Mouse (Mus musculus): Measurements from ENCODE around the gene Ltbp1.
A peak's percentile ranks its signal among the peaks of the same experiment; 100 is the strongest.
"Not testable (repeated sequence)": the region's sequence is repeated elsewhere in the genome, so short reads cannot be mapped to it uniquely, and the experiment has no call there.

Gene Ltbp1

DNA sequence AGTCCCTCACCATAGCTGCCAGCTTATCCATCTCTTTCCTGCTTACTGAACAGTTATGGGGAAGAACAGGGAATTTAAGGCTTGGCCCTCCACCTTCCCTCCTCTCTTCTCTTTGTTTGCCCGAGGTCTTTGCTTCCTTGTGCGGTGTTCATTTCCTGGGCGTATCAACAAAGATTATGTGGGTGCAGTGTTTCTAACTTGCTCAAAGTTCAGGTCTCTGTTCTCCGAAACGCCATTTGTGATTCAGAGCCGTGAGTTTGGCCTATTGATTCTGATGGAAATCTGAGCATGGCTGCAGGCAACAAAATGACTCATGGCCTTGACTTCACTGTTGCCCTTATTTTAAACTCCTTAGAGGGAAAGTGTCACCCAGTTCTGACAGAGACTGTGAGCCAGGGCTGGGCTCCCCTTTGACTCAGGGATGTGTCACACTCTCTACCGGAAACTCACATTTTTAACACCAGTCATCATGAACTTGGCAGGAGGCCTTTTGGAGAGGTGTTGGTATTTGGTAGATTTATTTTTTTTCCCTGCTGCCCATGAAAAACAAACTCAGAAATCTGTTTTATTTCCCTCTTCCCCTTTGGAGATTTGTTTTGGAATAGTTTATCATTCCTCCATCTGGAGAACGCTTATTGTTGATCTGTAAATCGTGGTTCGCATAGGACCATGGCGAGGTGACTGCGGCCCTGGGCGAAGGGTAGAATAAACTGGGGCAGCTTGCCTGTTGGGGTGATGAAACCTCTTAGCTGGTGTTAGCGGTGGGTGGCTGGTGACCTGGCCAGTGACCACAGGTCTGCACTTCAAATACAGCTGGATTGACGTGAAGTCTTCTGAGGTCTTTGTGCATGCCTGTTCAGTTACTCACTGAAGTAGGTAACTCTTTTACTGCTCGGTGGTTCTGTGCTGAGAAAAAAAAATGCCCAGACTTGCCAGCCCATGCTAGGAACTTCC, 105.2 kb downstream of the Ltbp1 start:
- no peak for DNase-seq (ENCODE audit: low spot score in 2 of 2)

DNA sequence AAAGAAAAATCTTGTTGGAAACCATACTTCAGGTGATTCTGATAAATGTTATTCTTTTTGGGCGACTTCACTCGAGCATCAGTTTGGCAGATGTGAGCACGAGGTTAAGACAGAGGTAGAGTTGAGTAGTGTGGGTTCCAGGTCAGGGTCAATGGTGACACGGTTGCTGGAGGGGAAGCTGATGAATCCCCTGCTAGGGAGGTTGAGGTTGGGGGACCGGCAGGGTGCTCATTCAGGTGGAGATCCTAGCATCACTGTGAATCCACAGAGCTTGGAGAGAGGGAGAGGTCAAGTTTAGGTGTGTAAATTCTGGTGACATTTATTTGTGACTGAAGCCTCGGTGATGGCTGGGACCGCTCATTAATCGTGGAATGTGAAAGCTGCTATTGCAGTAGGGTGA, 110.2 kb downstream of the Ltbp1 start:
- DNase-seq (ENCODE audit: low spot score in 2 of 2) = no peak

DNA sequence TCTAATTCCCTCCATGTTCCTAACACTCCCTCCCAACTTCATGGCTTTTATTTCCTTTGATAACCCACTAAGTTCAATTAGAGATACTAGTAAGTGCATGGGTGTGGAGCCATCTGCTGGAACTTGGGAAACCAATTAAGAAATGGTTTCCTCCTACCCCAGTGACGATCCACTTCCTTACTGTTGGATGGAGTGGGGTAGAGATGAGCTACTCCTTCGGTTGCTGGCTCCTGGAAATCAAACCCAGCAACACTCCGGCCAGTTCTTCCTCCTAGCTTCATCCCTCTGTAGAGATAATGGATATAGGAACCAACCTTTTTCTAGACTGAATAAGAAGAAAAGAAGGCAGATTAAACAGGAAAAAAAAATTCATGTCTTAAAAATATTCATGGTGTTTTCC, 113.5 kb downstream of the Ltbp1 start:
- no peak for DNase-seq (ENCODE audit: low spot score in 2 of 2)

DNA sequence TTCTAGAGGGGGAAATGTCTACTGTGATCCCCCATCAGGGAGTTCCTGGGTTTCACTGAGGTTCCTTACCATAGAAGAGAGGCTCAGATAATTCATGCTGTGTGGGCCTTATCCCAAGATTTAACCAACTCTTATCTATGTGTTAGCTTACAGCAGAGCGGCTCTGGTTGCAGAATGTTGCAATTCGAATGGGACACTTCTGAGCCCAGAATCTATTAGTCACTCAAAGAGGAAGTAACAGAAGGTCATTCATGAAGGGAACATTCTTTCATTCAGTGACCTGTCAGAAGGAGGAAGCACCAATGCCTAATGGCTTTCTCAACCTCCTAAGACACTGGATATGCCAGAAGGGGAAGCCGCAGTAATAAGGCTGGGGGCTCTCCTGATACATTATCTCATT, 114.1 kb downstream of the Ltbp1 start:
- no peak for DNase-seq (ENCODE audit: low spot score in 2 of 2)

DNA sequence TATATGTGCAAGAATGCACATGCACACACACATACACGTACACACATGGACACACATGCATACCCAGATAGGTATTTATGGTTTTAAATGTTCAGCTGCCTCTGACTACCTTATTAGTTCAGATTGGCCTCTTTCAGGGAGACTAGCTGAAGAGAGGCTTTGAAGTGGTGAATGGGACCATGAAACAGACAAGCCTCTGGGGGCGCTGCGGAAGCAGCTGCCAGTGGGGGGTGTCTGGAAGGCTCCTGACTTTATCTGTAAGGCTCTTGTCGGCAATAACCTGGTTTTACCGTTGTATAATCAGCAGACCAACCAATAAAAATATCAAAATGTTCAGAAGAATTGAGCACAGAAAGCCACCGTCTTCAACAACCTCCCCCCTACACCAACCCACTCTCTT, 114.7 kb downstream of the Ltbp1 start:
- peak in 1 of 2 experiments; percentile 30 for DNase-seq (ENCODE audit: low spot score in 2 of 2)

DNA sequence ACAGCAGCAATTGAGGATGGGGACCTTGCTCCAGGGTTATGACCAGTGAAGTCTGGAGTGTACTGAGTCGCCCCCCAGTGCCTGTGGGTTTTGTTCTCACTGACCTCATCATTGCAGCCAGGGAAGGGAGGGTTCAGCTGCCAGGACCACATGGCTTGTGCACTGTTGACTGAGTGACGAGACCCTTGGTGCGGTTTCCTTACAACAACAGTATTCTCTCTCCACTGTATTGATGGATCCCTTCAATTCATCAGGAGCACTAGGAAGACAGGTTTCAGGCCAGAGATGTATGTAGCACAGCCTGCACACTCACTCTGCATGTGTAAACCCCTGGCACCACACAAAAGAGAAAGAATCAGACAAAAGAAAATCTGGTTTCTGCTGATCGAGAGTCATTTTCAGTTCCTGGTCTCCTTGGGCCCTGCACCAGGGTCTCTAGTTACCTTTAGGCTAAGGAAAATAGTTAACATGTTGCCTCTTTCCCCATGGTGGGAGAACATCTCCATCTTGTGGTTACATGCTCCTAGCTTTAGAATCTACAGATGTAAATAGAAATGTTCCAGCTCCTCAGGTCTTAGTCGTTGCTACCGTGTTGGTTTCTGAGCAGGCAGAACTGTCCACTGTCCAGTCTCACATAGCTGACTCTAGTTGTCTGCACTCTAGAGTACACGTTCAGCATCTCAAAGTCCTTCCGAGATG, 117.4 kb downstream of the Ltbp1 start:
- DNase-seq (ENCODE audit: low spot score in 2 of 2) = no peak

DNA sequence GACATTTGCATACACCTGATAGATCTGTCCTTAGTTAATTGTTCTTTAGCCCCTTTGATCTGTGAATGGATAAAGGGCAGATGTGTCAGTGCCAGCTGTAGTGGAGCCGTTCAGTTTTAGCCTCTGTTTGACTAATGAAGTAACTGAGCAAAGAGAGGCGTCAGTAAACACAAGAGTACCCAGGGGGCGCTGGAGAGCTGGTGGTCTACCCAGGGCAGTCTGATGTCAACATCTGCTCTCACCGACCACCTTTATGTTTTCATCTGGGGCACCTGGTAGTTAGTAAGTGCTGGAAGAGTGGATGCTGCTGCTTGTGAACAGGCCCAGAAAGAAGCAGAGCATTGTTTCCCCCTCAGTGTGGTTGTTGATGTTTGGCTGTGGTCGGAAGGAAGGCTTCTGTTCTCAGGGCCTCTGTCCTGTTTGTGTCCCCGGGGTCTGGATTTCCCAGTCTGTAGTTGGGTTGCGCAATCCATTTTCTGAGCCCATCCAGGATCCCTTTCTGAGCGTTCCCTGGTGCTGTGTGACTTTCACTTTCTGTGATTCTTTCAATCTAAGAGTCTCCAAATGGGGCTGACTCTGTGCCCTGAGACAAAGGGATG, 123.1 kb downstream of the Ltbp1 start:
- peak in 1 of 2 experiments; percentile 64 for DNase-seq (ENCODE audit: low spot score in 2 of 2)

DNA sequence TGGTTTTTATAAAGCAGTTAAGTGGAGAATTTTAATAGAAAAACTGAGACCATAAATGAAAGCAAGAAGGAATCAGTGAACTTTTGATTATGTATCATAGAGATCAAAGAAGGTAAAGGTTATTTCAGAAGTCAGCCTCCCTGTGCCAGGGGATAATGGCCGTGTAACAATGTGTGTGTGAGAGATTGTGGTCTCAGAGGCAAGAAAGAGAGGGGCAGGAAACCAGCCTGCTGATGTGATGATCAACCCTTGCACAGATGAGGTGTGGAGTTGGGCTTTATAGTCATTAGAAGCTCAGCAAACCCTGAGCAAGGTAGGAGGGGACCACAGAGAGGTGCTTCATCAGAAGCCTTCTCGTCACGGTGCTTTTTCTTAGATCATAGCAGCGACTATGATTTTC, 128.6 kb downstream of the Ltbp1 start:
- no peak for DNase-seq (ENCODE audit: low spot score in 2 of 2)

DNA sequence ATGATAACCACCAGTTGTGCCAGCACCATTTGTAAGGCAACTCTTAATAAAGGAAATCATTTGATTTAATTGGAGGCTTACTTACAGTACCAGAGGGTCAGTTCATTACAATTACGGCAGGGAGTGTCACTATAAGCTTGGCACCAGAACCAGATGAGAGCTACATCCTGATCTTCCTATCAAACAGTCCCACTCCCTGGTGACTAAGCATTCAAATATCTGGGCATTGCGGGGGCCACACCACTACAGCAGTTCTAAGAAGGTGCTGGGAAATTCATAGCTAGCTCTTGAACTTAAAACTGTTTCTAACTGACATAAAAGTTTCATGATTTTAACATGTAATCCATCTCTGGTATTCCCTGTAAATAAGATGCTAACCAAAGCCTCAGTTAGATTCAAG, 134.4 kb downstream of the Ltbp1 start:
- DNase-seq (ENCODE audit: low spot score in 2 of 2) = no peak

DNA sequence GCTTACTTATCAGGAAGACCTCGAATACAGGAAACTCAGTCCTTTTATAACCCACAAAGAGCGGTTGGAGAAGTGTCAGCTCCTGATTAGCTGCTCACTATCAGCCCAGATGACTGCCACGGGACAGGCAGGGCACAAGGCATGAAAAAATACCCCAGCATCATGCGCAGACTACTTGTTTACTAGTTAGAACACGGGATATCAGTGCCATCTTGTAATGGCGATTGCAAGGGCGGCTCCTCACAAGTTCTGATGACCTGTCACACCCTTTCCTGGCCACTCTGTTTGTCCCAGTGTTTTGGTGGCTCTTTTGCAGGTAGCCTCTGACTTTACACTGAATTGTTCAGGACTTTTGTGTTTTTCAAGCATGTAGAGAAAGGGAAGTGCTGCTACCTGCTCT, 137.5 kb downstream of the Ltbp1 start:
- DNase-seq (ENCODE audit: low spot score in 2 of 2) = not testable (repeated sequence)

DNA sequence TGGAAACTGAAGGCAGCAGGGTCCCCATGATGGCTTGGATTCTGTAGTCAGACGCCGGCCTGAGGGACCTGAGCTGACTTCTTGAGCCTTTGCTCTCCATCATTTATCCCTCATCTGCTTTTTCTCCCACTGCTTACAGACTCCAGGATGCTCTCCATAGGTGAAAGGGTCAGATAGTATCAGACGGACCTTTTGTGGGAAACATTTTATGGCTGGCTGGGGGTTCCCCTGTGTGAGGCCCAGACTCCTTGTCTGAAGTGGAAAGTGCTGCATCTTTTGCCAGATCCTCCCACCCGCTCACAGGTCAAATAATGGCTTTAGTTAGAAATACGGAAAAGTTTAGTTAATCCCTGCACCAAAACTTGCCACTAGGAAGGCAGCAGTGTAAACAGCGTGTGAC, 138.6 kb downstream of the Ltbp1 start:
- no peak for DNase-seq (ENCODE audit: low spot score in 2 of 2)

DNA sequence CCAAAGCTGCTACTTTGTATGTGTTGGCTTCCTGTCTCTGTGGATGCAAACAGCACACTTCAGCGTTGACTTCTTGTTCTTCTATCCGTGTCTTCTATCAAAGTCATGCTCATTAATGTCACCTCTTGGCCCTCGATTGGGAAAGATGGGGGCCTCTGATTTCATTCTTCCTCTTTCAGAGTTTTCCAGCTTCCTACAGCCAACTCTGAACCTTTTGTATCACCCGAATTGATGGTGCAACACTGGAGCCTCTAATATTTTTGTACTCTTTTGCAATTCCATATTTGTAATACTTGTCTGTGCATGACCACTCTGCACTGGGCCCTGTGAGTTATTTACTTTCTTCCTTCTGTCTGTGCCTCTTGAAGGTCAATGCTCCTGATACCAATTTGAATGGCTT, 141.8 kb downstream of the Ltbp1 start:
- no peak for DNase-seq (ENCODE audit: low spot score in 2 of 2)

DNA sequence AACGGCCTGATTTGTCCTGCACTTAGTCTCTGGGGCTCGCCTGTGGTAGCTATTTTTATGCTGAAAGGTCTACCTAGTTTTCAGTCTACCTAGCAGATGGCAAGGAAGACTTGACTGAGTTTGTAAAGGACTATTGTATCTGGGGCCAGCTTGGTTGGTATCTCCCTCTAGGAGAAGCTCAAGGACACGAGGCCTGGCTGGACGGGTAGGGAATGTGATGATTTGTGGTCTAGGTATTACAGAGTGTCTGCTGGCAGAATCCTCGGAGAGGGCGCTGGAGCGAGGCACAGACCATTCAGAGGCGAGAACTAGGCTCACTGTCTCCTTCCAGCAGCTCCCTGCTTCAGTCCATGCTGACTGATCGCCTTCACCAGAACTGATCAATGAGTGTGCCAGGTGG, 146.4 kb downstream of the Ltbp1 start:
- DNase-seq (ENCODE audit: low spot score in 2 of 2) = no peak

DNA sequence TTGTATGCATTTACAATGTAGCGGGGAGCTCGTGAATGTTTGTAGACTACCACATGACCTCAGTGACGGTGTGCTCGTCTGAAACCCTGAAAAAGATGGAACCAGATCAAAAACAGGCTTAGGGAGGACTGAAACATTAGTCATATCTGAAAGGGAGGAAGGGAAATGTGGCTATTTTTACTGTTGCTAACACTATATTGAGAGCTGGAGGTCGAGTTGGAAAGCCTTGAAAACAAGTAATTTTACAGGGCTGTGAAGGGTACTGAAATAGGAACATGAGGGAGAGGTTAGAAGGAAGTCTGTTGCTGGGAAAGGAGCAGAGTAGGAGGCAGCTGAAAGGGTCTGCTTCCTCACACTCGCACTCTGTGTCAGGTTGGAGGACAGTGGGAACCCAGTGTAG, 147.7 kb downstream of the Ltbp1 start:
- no peak for DNase-seq (ENCODE audit: low spot score in 2 of 2)

DNA sequence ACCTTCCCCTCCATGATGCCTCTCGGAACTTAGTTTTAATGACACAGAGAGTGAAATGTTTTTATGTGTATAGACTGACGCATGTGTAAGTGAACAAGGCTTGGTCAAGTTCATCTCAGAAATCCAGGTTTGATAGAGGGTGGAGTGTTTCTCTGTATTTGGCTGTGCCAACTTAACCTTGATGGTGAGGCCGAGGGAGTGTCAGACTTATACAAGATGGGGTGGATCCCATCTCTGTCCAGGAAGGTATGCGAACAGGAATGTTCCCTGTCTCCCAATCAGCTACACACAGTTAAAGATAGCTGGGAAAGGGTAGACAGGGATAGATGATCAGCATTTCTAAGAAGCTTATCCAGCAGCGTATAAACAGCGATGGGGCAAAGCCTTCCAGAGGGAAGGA, 153.0 kb downstream of the Ltbp1 start:
- DNase-seq (ENCODE audit: low spot score in 2 of 2) = no peak

DNA sequence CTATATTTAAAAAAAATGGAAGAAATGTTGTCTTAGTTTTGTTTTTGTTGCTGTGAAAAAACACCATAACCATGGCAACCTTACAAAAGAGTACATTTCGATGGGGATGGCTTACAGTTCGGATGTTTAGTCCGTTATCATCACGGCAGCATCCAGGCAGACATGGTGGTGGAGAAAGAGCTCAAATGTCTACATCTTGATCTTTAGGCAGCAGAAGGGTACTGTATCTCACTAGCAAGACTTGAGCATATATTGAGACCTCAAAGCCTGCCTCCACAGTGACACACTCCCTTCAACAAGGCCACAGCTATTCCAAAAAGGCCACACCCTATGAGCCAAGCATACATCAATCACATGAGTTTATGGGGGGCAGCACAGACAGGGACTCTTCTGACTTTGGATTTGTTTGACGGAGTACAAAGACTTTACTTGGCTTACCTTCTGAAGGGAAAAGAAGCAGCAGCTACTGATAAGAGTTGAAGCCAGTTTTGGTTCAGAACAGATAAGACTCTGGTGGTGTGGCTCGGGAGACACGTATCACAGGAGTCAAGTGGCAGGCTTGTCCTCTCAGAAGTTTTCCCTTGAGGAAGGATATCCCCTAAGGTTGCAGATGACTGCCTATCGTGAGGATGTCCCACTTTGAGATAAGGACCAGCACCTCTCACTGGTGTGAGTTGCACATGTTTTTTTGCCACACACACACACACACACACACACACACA, 153.9 kb downstream of the Ltbp1 start:
- DNase-seq (ENCODE audit: low spot score in 2 of 2) = no peak

DNA sequence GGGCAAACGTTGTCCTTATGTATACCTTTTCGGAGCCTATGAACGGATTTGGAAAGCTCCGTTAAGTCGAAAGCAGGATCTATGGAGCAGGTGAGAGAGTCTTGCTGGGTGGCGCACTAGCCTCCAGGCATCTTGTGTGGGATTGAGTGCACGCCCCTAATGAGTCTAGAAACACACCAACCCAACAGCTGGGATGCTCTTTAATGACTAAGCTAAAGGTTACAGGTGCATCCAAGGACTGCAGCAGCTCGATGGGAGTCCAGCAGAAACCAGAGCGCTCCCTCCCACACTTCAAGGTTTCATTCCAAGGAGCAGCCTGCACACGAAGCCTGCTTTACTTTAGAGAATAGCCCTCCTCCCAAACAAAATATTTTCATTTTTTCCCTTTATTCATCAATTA, 155.7 kb downstream of the Ltbp1 start:
- no peak for DNase-seq (ENCODE audit: low spot score in 2 of 2)

DNA sequence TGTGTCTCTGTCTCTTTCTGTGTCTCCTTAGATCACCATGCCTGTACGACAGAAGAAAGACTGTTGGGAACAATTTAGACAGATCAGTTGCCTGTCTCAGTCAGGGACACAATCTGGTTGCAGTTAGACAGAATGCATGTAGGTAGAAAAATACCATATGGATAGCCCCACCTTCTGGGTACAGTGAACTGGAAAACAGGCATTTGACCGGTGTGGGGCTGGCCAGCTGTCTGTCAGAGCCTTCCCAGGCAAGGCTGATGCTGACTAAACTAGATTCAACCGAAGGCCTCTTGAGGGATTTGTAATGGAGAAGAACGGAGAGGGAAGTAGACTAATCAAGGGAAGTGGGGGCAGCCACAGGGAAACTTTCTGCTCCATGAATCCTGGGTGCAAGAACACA, 156.6 kb downstream of the Ltbp1 start:
- no peak for DNase-seq (ENCODE audit: low spot score in 2 of 2)

DNA sequence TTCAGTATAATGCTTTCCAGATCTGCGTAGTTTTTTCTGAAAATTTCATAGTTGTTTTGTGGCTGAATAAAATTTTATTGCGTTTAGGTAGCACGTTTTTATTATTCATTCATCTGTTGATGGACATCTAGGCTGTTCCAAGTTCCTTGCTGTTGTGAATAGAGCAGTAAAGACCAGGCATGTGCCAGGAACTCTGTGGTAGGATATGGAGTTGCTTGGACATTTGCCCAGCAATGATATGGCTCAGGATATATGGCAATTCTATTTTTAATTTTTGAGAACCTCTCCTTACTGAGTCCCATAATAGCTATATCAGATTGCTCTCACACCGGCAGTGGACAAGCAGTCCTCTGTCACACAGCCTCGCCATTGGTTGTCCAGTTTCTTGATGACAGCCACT, 159.2 kb downstream of the Ltbp1 start:
- DNase-seq (ENCODE audit: low spot score in 2 of 2) = no peak

DNA sequence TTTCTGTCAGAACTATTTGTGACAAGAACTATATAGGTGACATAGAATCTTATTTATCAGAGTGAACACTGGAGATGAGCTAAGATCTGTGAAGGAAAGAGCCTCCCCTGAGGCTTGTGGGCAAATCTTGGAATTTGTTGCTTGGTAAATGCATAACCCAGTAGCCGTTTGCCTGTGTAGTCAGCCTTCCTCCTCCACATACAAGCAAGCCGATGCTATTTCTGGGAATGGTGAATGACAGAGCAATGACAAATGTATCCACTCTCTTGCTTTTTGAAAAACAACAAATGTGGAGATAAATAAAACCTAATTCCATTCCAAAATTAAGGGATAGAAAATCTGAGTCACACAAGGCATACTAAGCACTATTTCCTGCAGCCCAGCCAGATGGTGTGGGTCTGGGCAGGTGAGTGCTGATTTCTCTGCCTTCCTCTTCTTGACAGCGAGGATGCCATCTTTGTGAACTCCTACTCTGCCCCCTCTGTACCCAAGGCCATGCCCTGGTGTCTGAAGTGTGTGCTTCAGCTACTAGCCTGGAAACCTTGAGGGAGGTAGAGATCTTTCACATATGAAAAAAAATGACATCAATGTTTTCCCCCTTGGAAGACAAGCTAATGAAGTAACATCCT, 163.3 kb downstream of the Ltbp1 start:
- DNase-seq (ENCODE audit: low spot score in 2 of 2) = no peak

DNA sequence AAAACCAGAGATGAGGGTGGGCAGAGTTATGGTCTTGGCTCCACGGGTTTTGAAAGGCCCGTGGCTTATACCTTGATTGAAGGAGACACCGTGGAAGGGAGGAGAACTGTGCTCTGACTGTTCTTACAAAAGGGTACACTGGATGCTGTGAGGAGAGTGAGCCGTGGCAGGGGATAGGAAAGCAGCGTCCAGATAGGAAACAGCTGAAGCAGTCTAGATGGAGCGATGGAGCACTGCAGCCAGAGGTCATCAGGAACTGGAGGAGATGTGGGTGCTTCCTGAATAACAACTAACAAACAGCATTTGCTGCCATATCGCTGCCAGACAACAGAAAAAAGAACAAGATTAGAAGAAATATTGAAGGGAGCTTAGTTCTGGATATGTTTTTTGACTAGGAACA, 166.3 kb downstream of the Ltbp1 start:
- DNase-seq (ENCODE audit: low spot score in 2 of 2) = no peak
